Mouse (Mus musculus) spleen, adult 18-20 months (tissue): ENCODE data around the gene Lat.
"Not testable (repeated sequence)": the region's sequence is repeated elsewhere in the genome, so short reads cannot be mapped to it uniquely, and the experiment has no call there.

Experiments
- DNase-seq, 2 experiments: peaks; one replicate each; pipeline ENCODE4 v3.0.0; 2022; ENCODE audit warnings: mixed read lengths in 2 of 2

Lat gene

GRCm38 (mm10) chr7:126330693-126331092 lies 38.7 kb downstream of the Lat start:
- DNase-seq = no peak

DNA sequence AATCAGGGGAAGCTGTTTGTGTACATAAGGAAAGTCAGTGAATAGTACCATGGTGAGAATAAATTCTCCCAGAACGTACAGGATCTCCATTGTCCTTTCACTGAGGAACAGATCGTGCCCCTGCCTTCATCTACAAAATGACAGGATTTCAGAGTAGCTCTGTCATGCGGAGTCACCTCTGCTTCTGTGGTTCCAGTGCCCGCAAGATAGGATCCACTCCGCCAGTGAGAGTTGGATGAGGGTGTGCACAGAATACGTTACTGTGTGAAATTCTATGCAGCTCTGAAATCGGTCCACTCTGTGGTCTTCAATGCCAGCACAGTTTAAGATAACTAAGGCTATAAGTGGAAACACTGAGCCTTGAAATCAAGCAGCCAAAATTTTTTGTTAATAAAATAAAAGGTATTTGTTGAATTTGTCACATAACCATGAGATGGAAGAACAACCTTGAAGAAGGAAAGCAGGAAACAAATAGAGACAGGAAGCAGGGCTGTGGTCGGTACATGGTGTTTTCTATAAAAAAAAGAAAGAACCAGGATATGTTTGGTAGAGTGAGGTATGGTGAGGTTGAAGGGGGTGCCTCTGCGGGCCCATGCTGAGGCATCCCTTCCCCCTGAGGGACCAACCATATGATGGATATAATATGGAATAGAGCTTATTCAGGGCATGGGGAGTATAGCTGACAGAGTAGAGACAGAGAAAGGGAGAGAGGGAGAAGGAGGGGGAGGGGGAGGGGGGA lies 39.3 kb downstream of the Lat start:
- DNase-seq = no peak

DNA sequence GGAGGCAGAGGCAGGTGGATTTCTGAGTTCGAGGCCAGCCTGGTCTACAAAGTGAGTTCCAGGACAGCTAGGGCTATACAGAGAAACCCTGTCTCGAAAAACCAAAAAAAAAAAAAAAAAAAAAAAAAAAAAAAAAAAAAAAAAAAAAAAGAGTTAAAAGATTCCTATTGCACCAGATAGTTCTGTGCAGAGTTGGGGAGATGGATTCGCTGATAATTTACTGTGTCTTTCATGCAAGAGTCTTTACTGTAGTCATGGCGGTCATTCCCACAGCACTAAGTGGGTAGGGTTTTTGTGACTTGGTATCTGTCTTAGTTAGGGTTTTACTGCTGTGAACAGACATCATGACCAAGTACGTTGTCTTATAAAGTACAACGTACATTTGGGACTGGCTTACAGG lies 40.5 kb downstream of the Lat start:
- not testable (repeated sequence) for DNase-seq

DNA sequence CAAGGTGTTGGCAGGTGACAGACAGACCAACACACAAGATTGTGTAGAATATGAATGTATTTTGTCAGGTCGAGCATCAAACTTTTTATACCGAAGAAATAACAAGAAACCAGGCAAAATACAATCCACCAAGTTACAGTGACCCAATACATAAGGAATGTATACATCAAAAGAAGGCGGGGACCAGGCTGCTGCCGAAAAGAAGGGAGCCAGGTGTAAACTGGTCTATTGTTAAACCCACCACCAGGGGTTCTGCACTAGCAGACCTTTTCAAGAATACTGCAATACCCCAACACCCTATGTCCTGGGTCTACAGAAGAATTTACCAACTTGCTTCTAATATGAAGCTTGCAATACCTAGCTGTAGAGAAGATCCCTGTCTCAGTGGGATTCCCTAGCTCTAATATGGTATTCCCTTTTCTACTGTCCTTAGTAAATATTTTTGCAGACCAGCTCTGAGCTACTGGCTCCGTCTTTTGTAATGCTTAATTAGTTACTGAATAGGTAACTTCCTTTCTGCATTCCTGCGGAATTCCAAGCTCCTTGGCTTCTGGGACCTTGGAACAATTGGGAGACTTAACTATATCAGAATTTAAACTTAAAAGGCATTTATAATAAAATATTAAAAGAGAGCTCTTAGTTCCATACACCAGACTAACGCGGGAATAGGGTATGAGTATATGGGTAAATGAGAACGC lies 43.6 kb downstream of the Lat start:
- not testable (repeated sequence) for DNase-seq

DNA sequence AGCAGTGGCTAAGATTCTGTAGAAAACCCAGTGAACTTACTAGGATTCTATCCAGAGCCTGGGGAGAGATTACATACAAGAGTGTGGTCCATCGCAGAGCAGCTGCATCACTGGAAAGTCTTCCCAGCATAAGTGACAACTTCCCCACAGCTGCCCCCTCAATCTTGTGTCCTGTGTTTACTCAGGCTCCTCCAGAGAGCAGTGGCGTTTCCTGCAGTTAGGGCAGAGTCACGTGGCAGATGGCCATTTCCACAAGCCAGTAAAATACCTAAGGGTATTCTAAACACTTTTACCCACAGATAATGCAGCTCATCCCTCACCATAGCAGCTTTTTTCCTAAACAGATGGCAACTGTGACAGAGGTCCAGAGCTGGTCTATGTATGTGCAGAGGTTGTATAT lies 44.6 kb downstream of the Lat start:
- no peak for DNase-seq

- peak; percentile 61 to 85 for DNase-seq
Measured at GRCm38 (mm10) chr7:126323729-126324128, 45.6 kb downstream of the Lat start.

DNA sequence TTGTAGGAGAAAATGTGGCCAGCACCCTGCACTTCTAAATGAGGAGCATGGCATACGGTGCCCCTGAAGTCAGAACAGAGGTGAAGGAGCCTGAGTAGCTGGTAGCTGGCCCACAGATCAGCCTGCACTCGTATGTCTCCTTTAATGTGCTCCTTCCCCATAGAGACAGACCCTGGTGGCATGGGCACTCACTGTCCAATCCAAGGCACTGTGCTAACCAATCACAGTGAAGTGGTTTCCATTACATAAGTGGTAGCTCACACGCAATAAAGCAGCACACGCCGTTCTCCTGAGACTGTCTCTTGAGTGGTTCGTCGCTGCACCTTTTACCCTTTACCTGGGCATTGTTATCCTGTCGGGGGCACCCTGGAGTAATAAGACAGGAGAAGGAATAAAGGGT lies 55.1 kb downstream of the Lat start:
- no peak for DNase-seq
